Mouse (Mus musculus): ENCODE data around the gene Zfp819. TPM values are rescaled to one million over a fixed set of nuclear protein-coding genes. Genes with fewer than 3 reads are reported as not detected.
"Not testable (repeated sequence)": the region's sequence is repeated elsewhere in the genome, so short reads cannot be mapped to it uniquely, and the experiment has no call there.

Zfp819 gene
- polyA plus RNA-seq, 1 experiment = not detected

DNA sequence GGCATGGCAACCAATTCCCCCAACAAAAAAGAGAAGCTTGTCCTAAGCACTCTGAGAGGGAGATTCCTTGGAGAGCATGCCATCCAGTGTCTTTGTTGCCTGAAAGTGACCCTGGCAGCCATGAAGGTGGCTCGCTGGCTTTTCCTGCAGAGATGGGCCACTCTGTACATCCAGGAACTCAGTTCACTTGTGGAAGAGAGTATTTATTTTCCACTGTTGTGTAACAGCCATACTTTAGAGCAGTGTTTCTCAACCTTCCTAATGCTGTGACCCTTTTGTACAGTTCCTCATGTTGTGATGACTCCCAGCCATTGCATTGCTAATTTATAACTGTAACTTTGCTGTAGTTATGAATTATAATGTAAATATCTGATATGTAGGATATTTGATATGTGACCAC, 30.1 kb downstream of the Zfp819 start:
- Histone ChIP-seq H3K4me1 (ENCODE audit: control insufficient read depth, insufficient read depth, low read length) (peaks cover 37% of the 10 kb centered on the region), H3K27ac (ENCODE audit: insufficient read depth, low read depth, low read length) (peak overlapping the region; percentile 23; the same call in 1 of the 2 replicates), H3K4me3 (ENCODE audit: insufficient read depth, low read length) (no peak overlapping the region)
- no peak for TF ChIP-seq POLR2A (IDR thresholded peaks at IDR 0.05; ENCODE audit: borderline replicate concordance, low read depth, low read length)

DNA sequence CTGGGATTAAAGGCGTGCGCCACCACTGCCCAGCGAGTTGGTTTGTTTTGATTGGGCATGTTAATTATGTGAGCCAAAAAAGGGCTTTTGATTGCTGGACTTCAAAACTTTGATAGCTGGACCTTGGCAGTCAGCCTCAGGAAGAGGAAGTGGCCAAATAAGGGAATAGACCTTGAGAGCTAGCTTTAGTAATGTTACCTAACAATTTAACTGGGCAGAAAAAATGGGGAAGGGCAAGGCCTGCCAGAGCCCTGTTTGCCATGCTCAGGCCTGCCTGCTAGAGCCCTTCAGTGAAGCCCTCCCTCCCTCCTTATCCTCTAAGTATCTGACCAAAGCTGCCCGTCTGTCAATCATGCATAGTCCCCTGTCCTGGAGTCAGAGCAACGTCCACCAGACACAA, 35.6 kb downstream of the Zfp819 start:
- Histone ChIP-seq H3K4me1 (ENCODE audit: control insufficient read depth, insufficient read depth, low read length) (peaks cover 48% of the 10 kb centered on the region), H3K27ac (ENCODE audit: insufficient read depth, low read depth, low read length) (peak overlapping the region; percentile 92), H3K4me3 (ENCODE audit: insufficient read depth, low read length) (no peak overlapping the region)
- TF ChIP-seq CTCF (IDR thresholded peaks at IDR 0.05; ENCODE audit: low read depth, low read length) = no peak
- TF ChIP-seq POLR2A (IDR thresholded peaks at IDR 0.05; ENCODE audit: borderline replicate concordance, low read depth, low read length) = no peak

DNA sequence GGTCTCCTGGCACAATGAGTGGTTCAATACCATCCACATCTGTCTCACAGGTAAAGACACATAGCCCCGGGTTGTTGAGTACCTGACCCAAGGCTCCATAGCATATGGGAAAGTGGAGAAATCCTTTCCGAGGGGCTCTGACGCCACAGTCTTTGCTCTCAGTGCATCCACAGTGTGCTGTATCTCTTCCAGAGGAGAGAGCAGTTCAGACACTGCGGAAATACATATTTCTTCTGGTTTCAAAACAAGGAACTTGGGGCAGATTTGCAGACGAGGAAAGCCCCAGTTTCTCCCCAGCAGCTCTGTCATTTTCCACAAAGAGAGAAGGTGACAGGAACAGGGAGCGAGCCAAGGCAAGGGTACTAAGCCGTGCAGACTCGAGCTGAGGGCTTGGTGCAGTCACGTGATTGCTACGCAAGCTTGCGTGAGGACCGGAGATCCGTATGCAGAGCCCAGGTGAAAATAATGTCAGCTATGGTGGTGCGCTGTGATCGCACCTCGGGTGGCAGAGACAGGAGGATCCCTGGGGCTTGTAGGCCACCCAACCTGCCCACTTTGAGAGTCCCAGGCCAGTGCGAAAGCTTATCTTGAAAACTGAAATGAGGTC, 36.2 kb downstream of the Zfp819 start:
- H3K4me1 ChIP-seq (ENCODE audit: control insufficient read depth, insufficient read depth, low read length) = peaks cover 45% of the 10 kb centered on the region
- H3K4me3 ChIP-seq (ENCODE audit: insufficient read depth, low read length) = 0 out of 2 replicates have a peak overlapping the region, but pooled peaks have one; percentile 0
- peak overlapping the region; percentile 92 for H3K27ac ChIP-seq (ENCODE audit: insufficient read depth, low read depth, low read length)
- TF ChIP-seq POLR2A (IDR thresholded peaks at IDR 0.05; ENCODE audit: borderline replicate concordance, low read depth, low read length) = no peak
- TF ChIP-seq CTCF (IDR thresholded peaks at IDR 0.05; ENCODE audit: low read depth, low read length) = no peak

DNA sequence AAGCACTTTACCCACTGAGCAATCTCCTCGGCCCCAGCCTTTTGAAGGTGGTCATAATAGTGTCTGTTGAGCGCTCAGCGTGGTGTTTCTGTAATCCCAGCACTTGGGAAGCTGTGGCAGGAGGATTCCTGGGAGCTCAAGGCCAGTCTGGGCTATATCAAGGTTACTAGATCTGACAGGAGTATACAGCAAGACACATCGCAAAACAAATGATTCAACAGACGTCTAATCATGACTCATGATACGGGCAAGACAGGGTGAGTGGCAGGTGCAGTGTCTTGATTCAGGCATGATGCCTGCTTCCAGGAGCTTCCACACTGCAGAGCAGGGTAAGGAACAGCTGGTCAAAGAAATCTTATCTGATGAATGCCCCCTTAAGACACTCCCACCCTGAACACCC, 45.7 kb downstream of the Zfp819 start:
- H3K4me3 ChIP-seq (ENCODE audit: insufficient read depth, low read length) = no peak overlapping the region
- no peak for TF ChIP-seq POLR2A (IDR thresholded peaks at IDR 0.05; ENCODE audit: borderline replicate concordance, low read depth, low read length)
- TF ChIP-seq CTCF (IDR thresholded peaks at IDR 0.05; ENCODE audit: low read depth, low read length) = no peak
- no peak overlapping the region for H3K27ac ChIP-seq (ENCODE audit: insufficient read depth, low read depth, low read length)
- peaks cover 37% of the 10 kb centered on the region for H3K4me1 ChIP-seq (ENCODE audit: control insufficient read depth, insufficient read depth, low read length)

DNA sequence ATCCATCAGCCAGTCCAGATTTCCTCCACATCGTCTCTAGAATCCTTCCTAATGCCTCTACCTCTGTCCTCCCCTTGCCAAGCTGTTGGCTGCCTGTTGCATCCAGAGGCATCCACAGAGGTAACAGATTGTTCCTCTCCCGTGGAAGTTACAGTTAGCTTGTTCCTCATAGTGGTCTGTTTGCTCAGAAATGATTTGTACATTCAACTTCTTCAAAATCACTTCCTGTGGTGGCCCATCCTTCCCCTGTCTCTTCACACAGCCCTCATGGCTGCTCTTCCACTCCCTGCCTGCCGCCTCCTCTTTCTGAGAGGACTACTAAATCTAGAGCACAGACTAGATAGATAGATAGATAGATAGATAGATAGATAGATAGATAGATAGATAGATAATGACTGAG, 47.5 kb downstream of the Zfp819 start:
- no peak for TF ChIP-seq CTCF (IDR thresholded peaks at IDR 0.05; ENCODE audit: low read depth, low read length)
- no peak for TF ChIP-seq POLR2A (IDR thresholded peaks at IDR 0.05; ENCODE audit: borderline replicate concordance, low read depth, low read length)
- Histone ChIP-seq H3K27ac (ENCODE audit: insufficient read depth, low read depth, low read length) (peak overlapping the region; percentile 56; the same call in 1 of the 2 replicates), H3K4me1 (ENCODE audit: control insufficient read depth, insufficient read depth, low read length) (peaks cover 54% of the 10 kb centered on the region), H3K4me3 (ENCODE audit: insufficient read depth, low read length) (no peak overlapping the region)

DNA sequence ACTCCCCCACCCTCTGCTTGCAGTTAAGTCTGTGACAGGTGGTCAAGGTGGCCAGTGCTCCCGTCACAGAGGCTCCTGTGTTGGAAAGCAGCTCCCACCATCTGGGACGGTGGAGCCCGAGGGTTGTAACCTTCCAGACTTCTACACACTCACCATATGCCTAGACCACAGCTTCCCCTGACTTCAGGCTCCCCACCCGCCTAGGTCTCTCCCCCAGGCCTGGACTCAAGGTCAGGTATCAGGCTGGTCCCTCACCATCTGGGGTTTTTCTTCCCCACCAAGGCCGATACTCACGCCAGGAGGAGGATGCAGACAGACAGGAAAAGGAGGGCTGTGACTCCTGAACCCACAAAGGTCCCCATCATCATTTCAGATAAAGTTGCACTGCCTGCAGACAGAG, 49.3 kb downstream of the Zfp819 start:
- no peak overlapping the region for H3K27ac ChIP-seq (ENCODE audit: insufficient read depth, low read depth, low read length)
- TF ChIP-seq POLR2A (IDR thresholded peaks at IDR 0.05; ENCODE audit: borderline replicate concordance, low read depth, low read length) = no peak
- TF ChIP-seq CTCF (IDR thresholded peaks at IDR 0.05; ENCODE audit: low read depth, low read length) = no peak
- peaks cover 64% of the 10 kb centered on the region for H3K4me1 ChIP-seq (ENCODE audit: control insufficient read depth, insufficient read depth, low read length)
- no peak overlapping the region for H3K4me3 ChIP-seq (ENCODE audit: insufficient read depth, low read length)

DNA sequence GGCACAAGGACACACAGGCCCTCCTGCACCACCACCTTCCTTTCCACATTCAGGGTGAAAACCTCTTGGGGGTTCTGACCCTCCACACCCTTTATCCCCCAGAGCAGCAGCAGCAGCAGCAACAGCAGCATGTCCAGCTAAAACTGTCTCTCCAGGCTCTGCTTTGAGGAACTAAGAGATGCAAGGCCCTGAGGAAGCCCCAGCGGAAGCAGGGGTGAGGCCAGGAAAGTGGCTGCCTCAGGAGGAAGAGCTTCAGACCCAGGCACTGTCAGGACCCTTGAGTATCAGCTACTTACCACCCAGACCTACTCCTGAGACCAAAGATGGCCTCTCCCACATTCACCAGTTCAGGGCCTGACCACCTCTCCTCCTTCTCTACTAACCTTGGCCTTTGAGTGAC, 53.0 kb downstream of the Zfp819 start, which contains the start of gene Siglece:
Gene Siglece (minus strand): TSS at position 160 of the 400 bp plus-strand sequence.
- Histone ChIP-seq H3K4me1 (ENCODE audit: control insufficient read depth, insufficient read depth, low read length) (peaks cover 71% of the 10 kb centered on the region), H3K27ac (ENCODE audit: insufficient read depth, low read depth, low read length) (peak within 1 kb of the TSS; percentile 81), H3K4me3 (ENCODE audit: insufficient read depth, low read length) (peak within 1 kb of the TSS; percentile 49)
- TF ChIP-seq CTCF (IDR thresholded peaks at IDR 0.05; ENCODE audit: low read depth, low read length) (no peak), POLR2A (IDR thresholded peaks at IDR 0.05; ENCODE audit: borderline replicate concordance, low read depth, low read length) (no peak)

DNA sequence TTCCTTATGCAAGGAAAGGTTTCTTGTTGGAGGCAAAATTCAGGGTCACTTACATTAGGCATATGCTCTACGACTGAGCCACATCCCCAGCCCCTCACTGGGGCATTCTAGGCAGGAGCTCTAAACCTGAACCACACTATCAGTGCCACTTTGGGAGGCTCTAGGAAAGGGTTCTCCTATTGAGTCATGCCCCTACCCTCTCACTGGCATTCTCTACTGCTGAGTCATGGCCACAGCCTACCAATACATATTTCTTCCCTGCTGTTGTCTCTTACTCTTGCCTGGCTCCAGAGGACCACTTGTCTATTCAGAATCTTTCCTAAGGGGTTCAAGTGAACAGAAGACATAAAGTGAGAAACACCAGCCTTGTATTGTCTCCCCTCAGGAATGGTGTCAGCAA, 55.8 kb downstream of the Zfp819 start:
- Histone ChIP-seq H3K4me3 (ENCODE audit: insufficient read depth, low read length) (no peak overlapping the region), H3K4me1 (ENCODE audit: control insufficient read depth, insufficient read depth, low read length) (peaks cover 54% of the 10 kb centered on the region), H3K27ac (ENCODE audit: insufficient read depth, low read depth, low read length) (0 out of 2 replicates have a peak overlapping the region, but pooled peaks have one; percentile 15)
- TF ChIP-seq CTCF (IDR thresholded peaks at IDR 0.05; ENCODE audit: low read depth, low read length) = no peak

DNA sequence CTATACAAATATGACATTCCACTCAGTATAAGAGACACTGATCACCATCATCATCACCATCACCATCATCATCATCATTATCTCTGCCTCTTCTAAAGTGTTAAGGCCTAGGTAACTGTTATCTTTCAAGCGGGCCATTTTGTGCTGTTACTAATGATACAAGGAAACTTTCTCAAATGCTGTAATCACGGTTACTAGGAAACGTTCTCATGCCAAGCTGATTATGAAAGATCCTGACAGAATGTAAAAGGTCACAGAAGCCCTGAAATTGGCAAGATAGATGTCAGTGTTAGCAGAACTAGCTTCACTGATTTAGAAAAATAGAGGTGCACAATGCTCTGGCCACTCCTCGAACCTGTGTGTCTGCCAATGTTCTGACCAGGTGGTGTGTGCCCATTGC, 60.3 kb downstream of the Zfp819 start:
- peaks cover 61% of the 10 kb centered on the region for H3K4me1 ChIP-seq (ENCODE audit: control insufficient read depth, insufficient read depth, low read length)
- not testable (repeated sequence) for H3K27ac ChIP-seq (ENCODE audit: insufficient read depth, low read depth, low read length)

More for the DNA sequence above, 60.3 kb downstream of the Zfp819 start:
- not testable (repeated sequence) for H3K4me3 ChIP-seq (ENCODE audit: insufficient read depth, low read length)

Other genes with a start within 250 kb of the Zfp819 start
- not detected in 2 replicates for gene Siglecg, start 199.0 kb upstream of the Zfp819 start, polyA plus RNA-seq (2012; ENCODE audit: insufficient read depth, insufficient read length, missing spikeins)
- gene Lim2, start 179.5 kb upstream of the Zfp819 start, polyA plus RNA-seq (2012; ENCODE audit: insufficient read depth, insufficient read length, missing spikeins) = not detected in 2 replicates
- gene Nkg7, start 170.1 kb upstream of the Zfp819 start, polyA plus RNA-seq (2012; ENCODE audit: insufficient read depth, insufficient read length, missing spikeins) = not detected in 2 replicates
- gene Cldnd2, start 166.4 kb upstream of the Zfp819 start, polyA plus RNA-seq (2012; ENCODE audit: insufficient read depth, insufficient read length, missing spikeins) = not detected in 2 replicates
- 79.5 and 87.0 TPM in 2 replicates for gene Etfb, start 163.1 kb upstream of the Zfp819 start, polyA plus RNA-seq (2012; ENCODE audit: insufficient read depth, insufficient read length, missing spikeins)
- gene Gm45233, start 163.0 kb upstream of the Zfp819 start, polyA plus RNA-seq (2012; ENCODE audit: insufficient read depth, insufficient read length, missing spikeins) = not detected in 2 replicates
- 4.5 and 4.9 TPM in 2 replicates for gene Vsig10l, start 144.0 kb upstream of the Zfp819 start, polyA plus RNA-seq (2012; ENCODE audit: insufficient read depth, insufficient read length, missing spikeins)
- gene Iglon5, start 117.1 kb upstream of the Zfp819 start, polyA plus RNA-seq (2012; ENCODE audit: insufficient read depth, insufficient read length, missing spikeins) = not detected in 2 replicates
- not detected in 2 replicates for gene 4931406B18Rik, start 101.2 kb upstream of the Zfp819 start, polyA plus RNA-seq (2012; ENCODE audit: insufficient read depth, insufficient read length, missing spikeins)
- gene Cd33, start 62.7 kb upstream of the Zfp819 start, polyA plus RNA-seq (2012; ENCODE audit: insufficient read depth, insufficient read length, missing spikeins) = 54.9 and 67.4 TPM in 2 replicates
- gene Zfp658, start 44.9 kb upstream of the Zfp819 start, polyA plus RNA-seq (2012; ENCODE audit: insufficient read depth, insufficient read length, missing spikeins) = 6.6 and 7.5 TPM in 2 replicates
- 4.7 and 5.5 TPM in 2 replicates for gene Zfp719, start 27.6 kb upstream of the Zfp819 start, polyA plus RNA-seq (2012; ENCODE audit: insufficient read depth, insufficient read length, missing spikeins)
- not detected in 2 replicates for gene Ceacam18, start 27.5 kb downstream of the Zfp819 start, polyA plus RNA-seq (2012; ENCODE audit: insufficient read depth, insufficient read length, missing spikeins)
- 41.5 and 47.6 TPM in 2 replicates for gene Siglece, start 53.0 kb downstream of the Zfp819 start, polyA plus RNA-seq (2012; ENCODE audit: insufficient read depth, insufficient read length, missing spikeins)
- 4.7 and 7.7 TPM in 2 replicates for gene Ctu1, start 64.8 kb downstream of the Zfp819 start, polyA plus RNA-seq (2012; ENCODE audit: insufficient read depth, insufficient read length, missing spikeins)
- not detected in 2 replicates for gene Klk14, start 83.2 kb downstream of the Zfp819 start, polyA plus RNA-seq (2012; ENCODE audit: insufficient read depth, insufficient read length, missing spikeins)
- not detected in 2 replicates for gene Klk13, start 105.4 kb downstream of the Zfp819 start, polyA plus RNA-seq (2012; ENCODE audit: insufficient read depth, insufficient read length, missing spikeins)
- gene Klk12, start 161.7 kb downstream of the Zfp819 start, polyA plus RNA-seq (2012; ENCODE audit: insufficient read depth, insufficient read length, missing spikeins) = not detected in 2 replicates
- gene Klk11, start 167.4 kb downstream of the Zfp819 start, polyA plus RNA-seq (2012; ENCODE audit: insufficient read depth, insufficient read length, missing spikeins) = not detected in 2 replicates
- gene Klk10, start 173.9 kb downstream of the Zfp819 start, polyA plus RNA-seq (2012; ENCODE audit: insufficient read depth, insufficient read length, missing spikeins) = not detected in 2 replicates
- not detected in 2 replicates for gene Klk9, start 184.7 kb downstream of the Zfp819 start, polyA plus RNA-seq (2012; ENCODE audit: insufficient read depth, insufficient read length, missing spikeins)
- not detected in 2 replicates for gene Klk8, start 190.4 kb downstream of the Zfp819 start, polyA plus RNA-seq (2012; ENCODE audit: insufficient read depth, insufficient read length, missing spikeins)
- gene Klk7, start 204.1 kb downstream of the Zfp819 start, polyA plus RNA-seq (2012; ENCODE audit: insufficient read depth, insufficient read length, missing spikeins) = not detected in 2 replicates
- not detected in 2 replicates for gene Klk6, start 217.3 kb downstream of the Zfp819 start, polyA plus RNA-seq (2012; ENCODE audit: insufficient read depth, insufficient read length, missing spikeins)
- not detected in 2 replicates for gene Klk5, start 234.8 kb downstream of the Zfp819 start, polyA plus RNA-seq (2012; ENCODE audit: insufficient read depth, insufficient read length, missing spikeins)